Mouse (Mus musculus) left cerebral cortex, adult 2 months (tissue): ENCODE results near the gene Atox1. TPM values are rescaled to one million over a fixed set of nuclear protein-coding genes. Genes with fewer than 3 reads are reported as not detected.

Experiments
- DNase-seq, 2 experiments: peaks; one replicate each; pipeline ENCODE4 v3.0.0; 2021 to 2022; ENCODE audit warnings: low spot score in 2 of 2, mixed read lengths in 1 of 2; ENCODE audit errors: extremely low spot score in 1 of 2
- H3K27ac ChIP-seq: fragments of 200-600 bp; 2 replicates; pipeline ENCODE4 v1.8.1; 2022
- H3K4me3 ChIP-seq: fragments of 200-600 bp; 2 replicates; pipeline ENCODE4 v1.8.1; 2022
- CTCF ChIP-seq: fragments of 200-600 bp; IDR thresholded peaks from 2 replicates; pipeline ENCODE4 v1.8.1; 2022; ENCODE audit warnings: antibody characterized with exemption, mild to moderate bottlenecking, moderate library complexity
- intact Hi-C: fragments of 180-260 bp; cut with DNase I; formaldehyde crosslinking; loops from one replicate; pipeline ENCODE4 v1.15.1; 2025
- total RNA-seq, 2 experiments: library from RNA; stranded (reverse); gene quantifications; 2 replicates each; pipeline ENCODE4 v1.2.3; 2021

The Atox1 gene
- total RNA-seq, 2 experiments from 2014 or later: 87.0 to 97.9 TPM

GRCm38 (mm10) chr11:55469048-55469843 lies 8.2 kb upstream of the Atox1 start, which contains the start of gene G3bp1:
G3bp1 (plus strand) TSS chr11:55469685.
- intact Hi-C loops: no loop called here
- peak within 1 kb of the TSS; percentile 67 for H3K4me3 ChIP-seq
- TF ChIP-seq CTCF: peak; percentile 37
- H3K27ac ChIP-seq: peak within 1 kb of the TSS; percentile 95
- DNase-seq: peak; percentile 99 to 100

DNA sequence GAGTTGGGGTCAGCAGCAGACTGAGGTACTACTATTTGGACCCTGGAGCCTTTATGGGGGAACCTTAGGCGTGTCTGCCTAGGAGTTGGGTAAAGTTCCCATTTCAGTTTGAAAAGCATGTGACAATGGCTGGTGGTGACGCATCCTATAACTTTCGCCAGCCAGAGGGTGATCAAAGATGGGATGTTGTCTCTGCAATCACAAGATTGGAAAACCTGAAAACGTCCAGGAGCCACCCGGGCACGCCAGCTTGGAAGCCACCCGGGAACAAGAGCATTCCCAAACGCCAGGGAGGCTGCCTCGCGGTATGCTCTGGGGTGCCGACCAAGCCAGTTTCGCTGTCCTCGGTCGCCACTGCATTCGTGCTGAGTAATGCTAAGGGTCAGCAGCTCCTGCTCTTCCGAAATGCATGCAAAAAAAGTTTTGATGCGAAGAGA lies 7.6 kb upstream of the Atox1 start:
- DNase-seq: no peak
- H3K27ac ChIP-seq: peak overlapping the region; percentile 95
- intact Hi-C loops: no loop called here
- peak overlapping the region; percentile 67 for H3K4me3 ChIP-seq
- no peak for TF ChIP-seq CTCF

- Histone ChIP-seq H3K27ac (peak overlapping the region; percentile 95), H3K4me3 (peak overlapping the region; percentile 67; the same call in 1 of the 2 replicates)
- intact Hi-C loops: no loop called here
- no peak for TF ChIP-seq CTCF
- DNase-seq: no peak
Measured at GRCm38 (mm10) chr11:55468012-55468411, 7.0 kb upstream of the Atox1 start.

- intact Hi-C loops: no loop called here
- H3K4me3 ChIP-seq: no peak overlapping the region
- DNase-seq: no peak
- no peak for TF ChIP-seq CTCF
- H3K27ac ChIP-seq: no peak overlapping the region
Measured at GRCm38 (mm10) chr11:55465177-55465576, 4.1 kb upstream of the Atox1 start.

- no peak overlapping the region for H3K27ac ChIP-seq
- no peak overlapping the region for H3K4me3 ChIP-seq
- DNase-seq: no peak
- no peak for TF ChIP-seq CTCF
- intact Hi-C loops: no loop called here
Measured at GRCm38 (mm10) chr11:55464707-55465106, 3.7 kb upstream of the Atox1 start.

GRCm38 (mm10) chr11:55462149-55462548 lies 1.1 kb upstream of the Atox1 start:
- DNase-seq: no peak
- intact Hi-C loops: no loop called here
- no peak for TF ChIP-seq CTCF
- H3K4me3 ChIP-seq: no peak overlapping the region
- no peak overlapping the region for H3K27ac ChIP-seq

DNA sequence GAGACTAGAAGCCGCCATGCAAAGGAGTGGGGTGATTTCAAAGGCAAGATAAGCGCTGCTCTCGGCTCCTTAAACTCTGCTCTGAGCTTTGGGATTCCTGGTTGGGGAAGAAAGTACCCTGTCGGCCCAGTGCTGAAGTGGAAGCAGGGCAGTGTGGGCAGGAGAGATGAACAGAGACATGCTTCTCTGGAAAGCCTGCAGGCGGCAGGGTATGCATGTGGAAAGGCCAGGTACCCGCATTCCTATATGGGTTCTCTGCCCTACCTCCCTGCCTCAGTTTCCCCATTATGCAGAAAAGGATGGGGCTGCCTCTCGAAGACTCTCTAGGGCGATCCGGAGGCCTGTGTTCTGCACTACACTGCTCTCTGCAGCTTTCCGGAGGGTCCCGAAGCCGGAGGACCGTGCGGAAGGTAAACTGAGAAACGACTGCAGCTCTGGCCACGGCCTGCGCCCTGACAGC lies 450 bp downstream of the Atox1 start:
- Histone ChIP-seq H3K4me3 (peak overlapping the region; percentile 97), H3K27ac (peak overlapping the region; percentile 78)
- DNase-seq: no peak
- TF ChIP-seq CTCF: peak; percentile 38
- intact Hi-C loops: no loop called here

- no peak for DNase-seq
- intact Hi-C loops: no loop called here
- no peak for TF ChIP-seq CTCF
- Histone ChIP-seq H3K4me3 (peak overlapping the region; percentile 97), H3K27ac (peak overlapping the region; percentile 78; the same call in 1 of the 2 replicates)
Measured at GRCm38 (mm10) chr11:55459850-55460558, 1.0 kb downstream of the Atox1 start.

DNA sequence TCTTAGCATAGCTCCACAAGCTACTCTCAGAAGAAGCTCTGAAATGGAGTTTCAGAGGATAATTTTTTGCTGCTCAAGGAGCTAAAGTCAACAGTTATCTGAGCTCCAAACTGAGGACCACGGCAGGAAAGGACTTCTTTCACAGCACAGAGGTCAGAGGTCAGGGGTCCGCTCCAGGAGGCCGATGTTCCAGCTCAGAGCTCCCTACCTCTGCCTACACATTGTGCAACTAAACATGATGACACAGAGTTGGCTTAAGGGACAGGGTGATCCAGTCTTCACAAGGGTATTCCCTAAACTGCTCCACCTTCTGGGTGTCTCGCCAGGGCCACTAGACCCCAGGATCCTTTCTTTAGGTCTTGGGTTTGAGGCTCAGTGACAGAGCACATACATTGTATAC lies 2.5 kb downstream of the Atox1 start:
- Histone ChIP-seq H3K27ac (no peak overlapping the region), H3K4me3 (no peak overlapping the region)
- TF ChIP-seq CTCF: no peak
- intact Hi-C loops: no loop called here
- no peak for DNase-seq

GRCm38 (mm10) chr11:55455166-55455565 lies 5.9 kb downstream of the Atox1 start:
- intact Hi-C loops: no loop called here
- no peak for DNase-seq
- no peak overlapping the region for H3K27ac ChIP-seq
- no peak overlapping the region for H3K4me3 ChIP-seq
- no peak for TF ChIP-seq CTCF

DNA sequence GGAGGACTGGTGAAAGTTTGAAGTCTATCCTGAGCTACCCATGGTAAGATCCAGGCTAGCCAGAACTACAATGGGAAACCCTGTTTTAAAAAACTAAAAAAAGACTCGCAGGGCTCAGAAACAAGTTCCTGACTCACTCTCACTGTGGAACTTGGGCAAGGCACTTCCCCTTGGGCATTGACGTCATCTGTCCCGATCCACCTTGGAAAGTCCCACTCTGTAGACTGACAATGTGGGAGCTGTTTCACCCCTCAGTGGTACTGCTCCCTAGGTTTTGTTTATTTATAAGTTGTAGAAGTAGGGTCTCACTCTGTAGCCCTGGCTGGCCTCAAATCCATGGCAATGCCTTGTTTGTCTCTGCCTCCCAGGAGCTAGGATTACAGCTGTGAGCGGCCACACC lies 7.4 kb downstream of the Atox1 start:
- peak overlapping the region; percentile 40; the same call in 1 of the 2 replicates for H3K27ac ChIP-seq
- intact Hi-C loops: no loop called here
- H3K4me3 ChIP-seq: no peak overlapping the region
- DNase-seq: no peak
- TF ChIP-seq CTCF: no peak

- peak overlapping the region; percentile 25; the same call in 1 of the 2 replicates for H3K27ac ChIP-seq
- H3K4me3 ChIP-seq: no peak overlapping the region
- DNase-seq: no peak
- TF ChIP-seq CTCF: no peak
- intact Hi-C loops: no loop called here
Measured at GRCm38 (mm10) chr11:55450311-55450710, 10.7 kb downstream of the Atox1 start.
